Mouse (Mus musculus) kidney, postnatal 36 days (tissue): ENCODE measurements around the gene Atg16l2.

Source experiments
- DNase-seq, 2 experiments: peaks; one replicate each; pipeline ENCODE4 v3.0.0; 2021 to 2022; ENCODE audit warnings: mixed read lengths in 2 of 2

Atg16l2 gene

GRCm38 (mm10) chr7:101213515-101214263 is 88.4 kb downstream of the Atg16l2 start:
- no peak for DNase-seq
